Mouse (Mus musculus) layer of hippocampus, adult 2 months (tissue): ENCODE data around the gene Mcm5. TPM values are rescaled to one million over a fixed set of nuclear protein-coding genes. Genes with fewer than 3 reads are reported as not detected.

Experiments used
- DNase-seq, 2 experiments: peaks; one replicate each; pipeline ENCODE4 v3.0.0; 2022; ENCODE audit warnings: low spot score in 2 of 2
- H3K27ac ChIP-seq: fragments of 200-600 bp; 2 replicates; pipeline ENCODE4 v1.8.1; 2022
- H3K4me3 ChIP-seq: fragments of 200-600 bp; 2 replicates; pipeline ENCODE4 v1.8.1; 2022; ENCODE audit warnings: mild to moderate bottlenecking
- CTCF ChIP-seq: fragments of 200-600 bp; conservative IDR thresholded peaks from 2 replicates; pipeline ENCODE4 v1.8.1; 2022; ENCODE audit warnings: antibody characterized with exemption, mild to moderate bottlenecking, moderate library complexity
- total RNA-seq, 2 experiments: library from RNA; stranded (reverse); gene quantifications; 2 replicates each; pipeline ENCODE4 v1.2.3; 2021

Gene Mcm5
- total RNA-seq, 2 experiments from 2014 or later = 6.1 to 8.8 TPM

DNA sequence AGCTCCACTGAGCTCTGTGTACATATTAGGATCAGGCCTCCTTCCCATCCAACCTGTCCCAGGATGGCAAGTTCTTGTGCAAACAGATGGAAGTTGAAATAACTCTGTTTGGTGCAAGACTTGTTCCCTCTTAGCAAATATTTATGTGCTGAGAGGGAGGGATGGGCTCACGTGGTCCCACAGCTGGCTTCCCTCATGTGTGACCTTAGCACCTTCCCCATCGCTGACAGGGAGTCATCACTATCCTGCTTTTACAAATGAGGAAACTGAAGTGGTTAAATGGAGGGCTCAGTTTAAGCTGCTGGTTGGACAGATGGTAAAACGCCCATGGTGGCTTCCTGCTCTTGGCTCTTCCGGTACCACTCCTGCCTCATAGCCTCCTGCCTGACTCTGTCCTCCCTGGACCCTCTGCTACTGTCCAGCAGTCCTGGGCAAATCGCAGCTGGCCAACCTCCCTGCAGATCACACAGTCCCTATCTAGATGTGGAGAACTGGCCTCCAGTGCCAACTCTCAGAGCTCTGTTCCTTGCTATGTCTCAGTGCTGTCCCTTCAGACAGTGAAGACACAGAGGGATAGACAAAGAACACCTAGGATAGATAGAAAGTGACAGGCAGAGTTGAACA is 45.6 kb downstream of the Mcm5 start:
- Histone ChIP-seq H3K4me3 (no peak overlapping the region), H3K27ac (no peak overlapping the region)
- no peak for TF ChIP-seq CTCF
- no peak for DNase-seq

DNA sequence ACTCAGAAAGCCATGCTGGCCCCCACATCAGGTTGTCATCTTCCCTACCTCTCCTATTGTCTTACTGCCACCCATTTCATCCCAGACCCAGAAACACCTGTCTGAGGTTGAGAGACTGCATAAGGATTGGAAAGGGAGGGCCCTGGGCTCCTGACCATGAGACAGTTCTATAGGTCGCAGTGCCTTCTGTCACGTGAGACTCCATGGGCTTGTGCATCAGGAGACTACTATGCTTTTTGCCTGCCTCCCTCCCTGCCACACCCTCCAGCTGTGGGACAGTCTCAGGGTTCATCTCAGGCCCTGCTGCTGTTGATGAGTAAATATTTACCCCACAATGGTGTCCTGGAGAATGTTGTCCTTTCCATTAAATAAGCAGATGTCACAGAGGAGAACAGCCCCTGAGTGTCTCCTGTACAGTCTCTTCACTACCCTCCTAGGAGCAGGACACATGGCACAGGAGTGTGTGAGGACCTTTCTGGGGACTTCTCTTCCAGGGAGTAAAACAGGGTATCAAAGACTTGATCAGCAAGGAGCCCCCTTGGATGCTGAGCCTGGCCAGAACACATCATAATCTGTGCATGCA is 46.5 kb downstream of the Mcm5 start:
- H3K27ac ChIP-seq = no peak overlapping the region
- H3K4me3 ChIP-seq = no peak overlapping the region
- TF ChIP-seq CTCF = no peak
- no peak for DNase-seq

DNA sequence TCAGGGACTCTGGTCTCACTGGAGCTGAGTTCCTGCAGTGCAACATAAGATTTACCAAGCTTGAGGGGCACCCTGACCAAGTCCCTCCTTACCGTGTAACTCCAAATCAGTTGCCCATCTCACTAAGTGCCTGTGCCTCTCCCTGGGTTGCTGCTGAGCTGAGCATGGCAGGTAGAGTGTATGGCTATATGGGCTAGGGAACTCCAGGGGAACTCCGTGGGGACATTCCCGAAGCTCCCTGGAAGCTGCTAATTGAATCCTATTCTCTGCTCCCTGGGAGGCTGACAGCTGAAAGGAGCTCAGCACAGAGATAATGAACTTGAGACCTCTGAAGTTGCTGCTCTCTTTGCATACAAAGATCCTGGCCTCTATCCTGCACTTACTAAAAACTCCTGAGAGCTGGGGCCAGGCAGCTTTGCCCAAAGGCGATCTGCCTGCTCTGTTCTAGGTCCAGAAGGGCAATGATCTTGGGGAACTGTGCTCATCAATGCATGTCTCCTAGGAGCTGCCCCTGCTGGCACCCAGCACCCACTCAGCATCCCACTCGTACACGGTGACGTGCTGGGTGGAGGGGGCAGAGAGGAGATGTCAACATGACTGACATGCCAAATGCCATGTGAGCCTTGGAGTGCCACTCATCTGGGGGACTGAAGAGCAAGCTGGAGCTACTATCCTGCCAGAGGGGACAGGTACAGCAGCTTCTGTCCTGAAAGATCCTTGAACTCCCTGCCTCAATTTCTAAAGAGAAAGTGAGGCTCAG is 48.3 kb downstream of the Mcm5 start:
- Histone ChIP-seq H3K27ac (no peak overlapping the region), H3K4me3 (no peak overlapping the region)
- no peak for DNase-seq
- no peak for TF ChIP-seq CTCF

DNA sequence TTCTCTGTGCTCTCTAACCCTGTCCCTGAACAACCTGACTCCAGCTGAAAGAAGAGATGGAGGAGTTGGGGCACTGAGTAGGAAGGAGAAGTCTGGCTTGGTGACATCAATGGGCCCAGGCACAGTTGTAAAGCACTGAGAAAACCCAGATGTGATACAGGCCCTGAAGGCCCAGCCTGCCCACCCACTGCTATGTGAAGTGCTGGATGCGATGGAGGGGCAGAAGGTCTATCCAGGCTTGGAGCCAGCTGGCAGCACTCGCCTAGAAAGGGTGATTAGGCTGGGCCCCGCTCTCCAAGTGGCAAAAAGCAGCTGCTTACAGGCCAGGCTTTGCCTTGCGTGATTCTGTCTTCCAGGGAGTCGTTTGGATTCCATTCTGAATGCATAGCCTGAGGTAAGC is 60.0 kb downstream of the Mcm5 start:
- Histone ChIP-seq H3K4me3 (no peak overlapping the region), H3K27ac (no peak overlapping the region)
- DNase-seq = no peak
- TF ChIP-seq CTCF = no peak

DNA sequence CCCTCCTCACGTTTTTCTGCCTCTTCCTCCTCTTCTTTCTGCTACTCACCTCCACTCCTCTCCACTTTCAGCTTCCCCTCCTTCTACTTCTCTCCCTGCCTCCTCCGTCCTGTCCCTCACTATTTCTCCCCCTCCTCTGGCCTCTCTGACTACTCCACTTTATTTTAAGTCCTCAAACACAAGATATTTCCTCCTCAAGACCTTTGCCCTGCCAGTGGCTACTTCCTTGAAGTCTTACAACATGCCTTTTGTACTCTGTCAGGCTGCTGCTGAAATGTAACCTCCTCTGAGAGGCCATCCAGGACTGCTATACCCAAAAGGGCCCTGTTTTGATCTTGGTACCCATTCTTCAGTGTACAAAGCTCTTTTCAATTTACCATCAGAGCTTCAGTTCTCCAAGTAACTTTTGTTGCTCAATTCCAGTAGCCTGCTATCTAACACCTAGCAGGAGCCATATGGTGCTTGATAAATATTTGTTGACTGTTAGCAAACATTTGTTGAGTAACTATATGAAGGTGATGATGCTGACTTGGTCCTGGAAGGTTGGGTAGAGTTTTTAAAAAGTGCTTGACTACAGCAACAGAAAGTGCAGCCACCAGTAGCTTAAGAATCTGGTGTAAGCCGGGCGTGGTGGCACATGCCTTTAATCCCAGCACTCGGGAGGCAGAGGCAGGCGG is 62.8 kb downstream of the Mcm5 start:
- Histone ChIP-seq H3K4me3 (no peak overlapping the region), H3K27ac (no peak overlapping the region)
- DNase-seq = no peak
- no peak for TF ChIP-seq CTCF

Other genes with a start within 250 kb of the Mcm5 start
- not detected for gene Isx, start 236.4 kb upstream of the Mcm5 start, total RNA-seq
- 10 to 100 TPM; 20.6 to 22.0 TPM for gene Hmgxb4, start 116.2 kb upstream of the Mcm5 start, total RNA-seq
- 10 to 100 TPM; 38.7 to 40.5 TPM for gene Tom1, start 75.9 kb upstream of the Mcm5 start, total RNA-seq
- 1 to 10 TPM; 6.1 to 6.2 TPM for gene Hmox1, start 15.9 kb upstream of the Mcm5 start, total RNA-seq
- gene Rasd2, start 104.4 kb downstream of the Mcm5 start, total RNA-seq = 10 to 100 TPM; 69.5 to 79.3 TPM